Mouse (Mus musculus): Measurements from ENCODE around the gene Slc17a7.

- TF ChIP-seq CTCF (IDR thresholded peaks at IDR 0.05; ENCODE audit: low read depth, low read length) (no peak), POLR2A (IDR thresholded peaks at IDR 0.05; ENCODE audit: borderline replicate concordance, low read depth, low read length) (no peak)
Observed at GRCm38 (mm10) chr7:45191161-45191560, 27.4 kb downstream of the Slc17a7 start.

Data from bone marrow macrophage, adult 2 months (primary cell).